8 mouse cellular contexts compared by ENCODE assay signal in the genomic region with DNA sequence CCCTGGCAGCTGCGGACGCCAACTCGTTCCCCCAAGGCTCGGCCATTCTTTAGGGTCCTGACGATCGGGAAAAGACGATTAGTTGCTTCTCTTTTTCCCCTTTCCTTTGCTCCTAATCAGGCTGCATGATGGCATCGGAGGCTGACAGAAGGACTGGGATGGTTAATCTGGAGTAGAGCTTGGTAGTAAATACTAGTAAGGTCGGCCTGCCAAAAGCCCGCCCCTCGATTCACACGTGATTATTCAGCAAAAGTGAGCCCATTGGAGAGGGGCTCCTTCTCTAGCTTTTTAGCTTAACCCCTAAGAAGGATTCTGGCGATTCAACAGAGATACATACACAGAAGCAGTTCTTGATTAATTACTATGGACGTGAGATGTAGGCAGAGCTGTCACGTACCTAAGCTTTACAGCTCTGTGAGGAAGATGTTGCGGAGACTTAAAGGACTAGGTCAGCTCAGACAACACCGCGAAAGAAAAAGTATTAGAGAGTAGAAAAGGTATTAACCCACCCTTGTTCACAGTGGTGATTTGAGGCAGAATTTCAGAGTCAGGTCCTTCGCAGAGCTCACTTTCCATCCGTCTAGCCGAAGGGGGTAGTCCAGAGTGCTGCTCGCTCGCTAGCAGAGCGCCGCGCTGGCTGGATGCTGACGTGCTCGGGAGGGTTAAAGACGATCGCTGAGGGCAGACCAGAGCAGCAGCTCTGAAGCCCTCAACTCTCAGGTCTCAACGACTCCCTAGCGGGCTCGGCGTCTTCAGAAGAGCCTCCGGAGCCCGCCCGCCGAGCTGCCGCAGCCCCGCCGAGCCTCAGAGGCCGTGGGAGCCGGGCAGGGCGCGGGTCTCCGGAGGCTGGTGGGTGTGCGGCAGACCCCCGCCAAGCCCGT. TPM values are rescaled to one million over a fixed set of nuclear protein-coding genes. Genes with fewer than 3 reads are reported as not detected.
DNase-seq lines count a peak whose midpoint lies in the region; ATAC-seq and TF ChIP-seq lines count a peak whose summit lies in the region.

No protein-coding gene starts in this region.

- H3K9me3 ChIP-seq in embryonic facial prominence, embryonic 10.5 days, result no peaks in the 10 kb centered on the region
- H3K9me3 ChIP-seq in liver, embryonic 14.5 days (ENCODE audit: control insufficient read depth, low read length), result no peaks in the 10 kb centered on the region

- intact Hi-C loops in heart, adult 2 months (cut with DNase I), result no loop called here

- H3K9ac ChIP-seq in heart, adult 2 months (ENCODE audit: low read depth, low read length), result peak overlapping the region; percentile 83
- peak overlapping the region; percentile 80 for H3K9ac ChIP-seq in liver, embryonic 14.5 days (replicated peaks)

- H3K27me3 ChIP-seq in embryonic facial prominence, embryonic 10.5 days (replicated peaks; ENCODE audit: low read depth, poor library complexity, severe bottlenecking), result peaks cover 67% of the 10 kb centered on the region
- H3K27me3 ChIP-seq in heart, adult 2 months (ENCODE audit: control insufficient read depth, insufficient read depth, low read length), result no peaks in the 10 kb centered on the region
- H3K27me3 ChIP-seq in liver, embryonic 14.5 days (ENCODE audit: control insufficient read depth, insufficient read depth, low read length), result peaks cover 26% of the 10 kb centered on the region
- no peaks in the 10 kb centered on the region; the same call in 1 of the 2 replicates for H3K27me3 ChIP-seq in testis, adult 2 months (ENCODE audit: control insufficient read depth, insufficient read depth, low read length)

- TF ChIP-seq EP300 in heart, adult 2 months (IDR thresholded peaks at IDR 0.05; ENCODE audit: insufficient read depth, low read depth, low read length), result 0 out of 2 replicates have a peak, but pooled peaks have one; percentile 15
- TF ChIP-seq EP300 in liver, embryonic 14.5 days (IDR thresholded peaks at IDR 0.05; ENCODE audit: low read depth), result no peak

- peak overlapping the region; percentile 79 for H3K4me3 ChIP-seq in embryonic facial prominence, embryonic 10.5 days
- H3K4me3 ChIP-seq in heart, adult 2 months, result peak overlapping the region; percentile 90
- peak overlapping the region; percentile 82 to 90 for H3K4me3 ChIP-seq in liver, embryonic 14.5 days (ENCODE audit: insufficient read depth in 1 of 2, low read depth in 2 of 2, low read length in 2 of 2)
- peak overlapping the region; percentile 97 for H3K4me3 ChIP-seq in testis, adult 2 months (ENCODE audit: control insufficient read depth, low read depth, low read length)

- TF ChIP-seq POLR2A in heart, adult 2 months (IDR thresholded peaks at IDR 0.05; ENCODE audit: insufficient read depth, low read depth, low read length), result peak; percentile 68; the same call in 1 of the 2 replicates
- TF ChIP-seq POLR2A in testis, adult 2 months (IDR thresholded peaks at IDR 0.05; ENCODE audit: control insufficient read depth, low read depth, low read length), result peak; percentile 41; the same call in 1 of the 2 replicates

- no peak for TF ChIP-seq CTCF in heart, adult 2 months (IDR thresholded peaks at IDR 0.05)
- TF ChIP-seq CTCF in liver, embryonic 14.5 days (IDR thresholded peaks at IDR 0.05; ENCODE audit: low read depth), result peak; percentile 18; the same call in 1 of the 2 replicates
- no peak for TF ChIP-seq CTCF in testis, adult 2 months (IDR thresholded peaks at IDR 0.05; ENCODE audit: control insufficient read depth, insufficient read depth, insufficient replicate concordance, low read depth, low read length)

- peak overlapping the region; percentile 93 for H3K27ac ChIP-seq in embryonic facial prominence, embryonic 10.5 days (replicated peaks)
- peak overlapping the region; percentile 98 for H3K27ac ChIP-seq in heart, adult 2 months
- H3K27ac ChIP-seq in liver, embryonic 14.5 days, result peak overlapping the region; percentile 82
- peak overlapping the region; percentile 99 for H3K27ac ChIP-seq in testis, adult 2 months (ENCODE audit: control insufficient read depth, insufficient read depth, low read depth, low read length)

- H3K4me1 ChIP-seq in embryonic facial prominence, embryonic 10.5 days, result peaks cover 25% of the 10 kb centered on the region
- H3K4me1 ChIP-seq in heart, adult 2 months (ENCODE audit: control insufficient read depth, insufficient read depth, low read length), result peaks cover 6% of the 10 kb centered on the region
- H3K4me1 ChIP-seq in liver, embryonic 14.5 days (replicated peaks; ENCODE audit: control insufficient read depth in 2 of 2, insufficient read depth in 2 of 2, low read length in 1 of 2), result peaks cover 2 to 6% of the 10 kb centered on the region in 2 experiments; a peak in 3 of 4 replicates
- peaks cover 3% of the 10 kb centered on the region for H3K4me1 ChIP-seq in testis, adult 2 months (ENCODE audit: control insufficient read depth, insufficient read depth, low read length)

- no peaks in the 10 kb centered on the region; the same call in 1 of the 2 replicates for H3K79me2 ChIP-seq in heart, adult 2 months (replicated peaks; ENCODE audit: control insufficient read depth, insufficient read depth, low read length)

- H3K36me3 ChIP-seq in embryonic facial prominence, embryonic 10.5 days (replicated peaks), result no peaks in the 10 kb centered on the region
- H3K36me3 ChIP-seq in heart, adult 2 months (ENCODE audit: control insufficient read depth, insufficient read depth, low read length), result peaks cover 9% of the 10 kb centered on the region
- peaks cover 5% of the 10 kb centered on the region for H3K36me3 ChIP-seq in liver, embryonic 14.5 days (replicated peaks; ENCODE audit: control insufficient read depth, insufficient read depth, low read depth)
- peaks cover 2% of the 10 kb centered on the region for H3K36me3 ChIP-seq in testis, adult 2 months (ENCODE audit: control insufficient read depth, insufficient read depth, low read length)

- peak overlapping the region; percentile 76 for H3K4me2 ChIP-seq in liver, embryonic 14.5 days (ENCODE audit: low read depth)

- WGBS in embryonic facial prominence, embryonic 10.5 days, result under 1% methylated on average over 49 of the region's 49 CpGs
- WGBS in heart, adult 2 months, result under 1% methylated on average over 49 of the region's 49 CpGs
- 1% methylated on average over 49 of the region's 49 CpGs for WGBS in liver, embryonic 14.5 days (ENCODE audit: insufficient replicate concordance)

- ATAC-seq in liver, embryonic 14.5 days (ENCODE audit: insufficient read depth), result peak; percentile 42

- peak; percentile 72 to 73 for DNase-seq in B cell, adult 2 months
- DNase-seq in adrenal gland, adult 18-20 months (ENCODE audit: low spot score in 2 of 2), result peak; percentile 68 to 73
- DNase-seq in embryonic facial prominence, embryonic 10.5 days (ENCODE audit: low spot score), result peak; percentile 72
- DNase-seq in heart, adult 2 months, result peak; percentile 79 to 85
- peak; percentile 72 for DNase-seq in kidney, adult 18-20 months
- peak in 1 of 3 experiments; percentile 45 for DNase-seq in liver, embryonic 14.5 days (ENCODE audit: low read depth in 3 of 3, low spot score in 3 of 3)
- DNase-seq in neural tube, embryonic 10.5 days (ENCODE audit: extremely low spot score, low spot score), result peak; percentile 64

RNA-seq across cellular contexts. Expression of a gene that starts 1.6 kb away (rescaled TPM):
- 10 to 100 TPM; 55.6 TPM for total RNA-seq in adrenal gland, adult 18-20 months (2021)
- polyA plus RNA-seq in embryonic facial prominence, embryonic 10.5 days (2016; fragmentation: Nextera tagmentation; extraction: Ambion mirVana), result 1.3 and 2.0 TPM in 2 replicates
- total RNA-seq in heart, adult 2 months (2021), result 10 to 100 TPM; 11.0 to 14.5 TPM
- polyA plus RNA-seq in heart, adult 2 months (2012; rRNA removed), result 6.3 and 11.0 TPM in 2 replicates
- 10.2 and 15.1 TPM in 2 replicates for polyA plus RNA-seq in liver, embryonic 14.5 days (2012; rRNA removed)
- polyA plus RNA-seq in liver, embryonic 14.5 days (2014; fragmentation: Nextera tagmentation; extraction: Ambion mirVana), result 13.6 and 14.9 TPM in 2 replicates
- polyA plus RNA-seq in testis, adult 2 months (2012; rRNA removed), result 52.0 and 58.3 TPM in 2 replicates

RNA-seq across cellular contexts. Expression of a gene that starts 11.0 kb away (rescaled TPM):
- 10 to 100 TPM; 27.1 to 27.4 TPM for total RNA-seq in adrenal gland, adult 18-20 months (2021)
- 27.4 and 29.7 TPM in 2 replicates for polyA plus RNA-seq in embryonic facial prominence, embryonic 10.5 days (2016; fragmentation: Nextera tagmentation; extraction: Ambion mirVana)
- total RNA-seq in heart, adult 2 months (2021), result 10 to 100 TPM; 37.1 to 46.0 TPM
- 9.6 and 18.5 TPM in 2 replicates for polyA plus RNA-seq in heart, adult 2 months (2012; rRNA removed)
- polyA plus RNA-seq in liver, embryonic 14.5 days (2012; rRNA removed), result 4.1 and 7.3 TPM in 2 replicates
- 16.6 and 19.2 TPM in 2 replicates for polyA plus RNA-seq in liver, embryonic 14.5 days (2014; fragmentation: Nextera tagmentation; extraction: Ambion mirVana)
- 17.9 and 18.0 TPM in 2 replicates for polyA plus RNA-seq in testis, adult 2 months (2012; rRNA removed)
